Mouse (Mus musculus) ovary, postnatal 36 days (tissue): ENCODE results near the gene Bin2.

Experiments
- DNase-seq: peaks from one replicate; pipeline ENCODE4 v3.0.0; 2022; ENCODE audit warnings: low spot score, mixed read lengths

Gene Bin2

GRCm38 (mm10) chr15:100669337-100669736, at the start of gene Bin2:
TSS of gene Bin2 (minus strand) at chr15:100669553.
- DNase-seq, result no peak

- no peak for DNase-seq
Observed at GRCm38 (mm10) chr15:100718572-100718971, 49.2 kb upstream of the Bin2 start.

- no peak for DNase-seq
Observed at GRCm38 (mm10) chr15:100717933-100718332, 48.6 kb upstream of the Bin2 start.

GRCm38 (mm10) chr15:100715399-100715993, 46.1 kb upstream of the Bin2 start:
- no peak for DNase-seq

- DNase-seq, result no peak
Observed at GRCm38 (mm10) chr15:100714470-100714869, 45.1 kb upstream of the Bin2 start.

- no peak for DNase-seq
Observed at GRCm38 (mm10) chr15:100710838-100711237, 41.5 kb upstream of the Bin2 start.

- no peak for DNase-seq
Observed at GRCm38 (mm10) chr15:100708433-100709078, 39.2 kb upstream of the Bin2 start.

- DNase-seq, result no peak
Observed at GRCm38 (mm10) chr15:100706226-100706625, 36.9 kb upstream of the Bin2 start.

GRCm38 (mm10) chr15:100705376-100705775, 36.0 kb upstream of the Bin2 start:
- DNase-seq, result no peak

GRCm38 (mm10) chr15:100703913-100704312, 34.6 kb upstream of the Bin2 start:
- no peak for DNase-seq

- no peak for DNase-seq
Observed at GRCm38 (mm10) chr15:100701856-100702255, 32.5 kb upstream of the Bin2 start.

GRCm38 (mm10) chr15:100701108-100701507, 31.8 kb upstream of the Bin2 start:
- no peak for DNase-seq

- no peak for DNase-seq
Observed at GRCm38 (mm10) chr15:100700424-100700823, 31.1 kb upstream of the Bin2 start.

- no peak for DNase-seq
Observed at GRCm38 (mm10) chr15:100699386-100699785, 30.0 kb upstream of the Bin2 start.

GRCm38 (mm10) chr15:100698078-100698477, 28.7 kb upstream of the Bin2 start:
- DNase-seq, result no peak

GRCm38 (mm10) chr15:100694406-100694805, 25.1 kb upstream of the Bin2 start:
- no peak for DNase-seq

GRCm38 (mm10) chr15:100691990-100692389, 22.6 kb upstream of the Bin2 start:
- no peak for DNase-seq

- no peak for DNase-seq
Observed at GRCm38 (mm10) chr15:100687430-100687971, 18.1 kb upstream of the Bin2 start, which contains the start of gene Cela1. TSS of gene Cela1 (minus strand) at chr15:100687921.

- DNase-seq, result no peak
Observed at GRCm38 (mm10) chr15:100686989-100687388, 17.6 kb upstream of the Bin2 start.

GRCm38 (mm10) chr15:100686434-100686833, 17.1 kb upstream of the Bin2 start:
- DNase-seq, result no peak

- no peak for DNase-seq
Observed at GRCm38 (mm10) chr15:100685849-100686248, 16.5 kb upstream of the Bin2 start.

- DNase-seq, result no peak
Observed at GRCm38 (mm10) chr15:100685255-100685654, 15.9 kb upstream of the Bin2 start.

- DNase-seq, result no peak
Observed at GRCm38 (mm10) chr15:100684450-100684849, 15.1 kb upstream of the Bin2 start.

GRCm38 (mm10) chr15:100683041-100683440, 13.7 kb upstream of the Bin2 start:
- peak; percentile 60 for DNase-seq
